Mouse (Mus musculus): ENCODE results near the gene Prpsap1. TPM values are rescaled to one million over a fixed set of nuclear protein-coding genes. Genes with fewer than 3 reads are reported as not detected.

The Prpsap1 gene
- total and polyA plus RNA-seq, 3 experiments = 79.8 to 114 (median 114) TPM

- Histone ChIP-seq H3K4me3 (replicated peaks in 1 of 3; ENCODE audit: low read depth in 2 of 3, low read length in 2 of 3, poor library complexity in 1 of 3) (peak overlapping the region; percentile 78 to 91 (median 82)), H3K9me3 (replicated peaks; ENCODE audit: low read length) (peaks cover 8% of the 10 kb centered on the region), H3K27me3 (replicated peaks) (no peaks in the 10 kb centered on the region), H3K79me2 (replicated peaks; ENCODE audit: control insufficient read depth, extremely low read depth, insufficient read depth, poor library complexity, severe bottlenecking) (peaks cover 19% of the 10 kb centered on the region), H3K4me1 (ENCODE audit: control insufficient read depth in 1 of 2, insufficient read depth in 2 of 2) (peaks cover 0 to 28% of the 10 kb centered on the region in 2 experiments; a peak in 2 of 4 replicates), H3K4me2 (ENCODE audit: insufficient read depth, low read depth, poor library complexity, severe bottlenecking) (peak overlapping the region; percentile 89), H3K27ac (ENCODE audit: insufficient read depth, low read depth) (peak overlapping the region; percentile 61), H3K9ac (ENCODE audit: insufficient read depth, low read depth) (peak overlapping the region; percentile 70), H3K36me3 (replicated peaks in 1 of 2; ENCODE audit: control insufficient read depth in 1 of 2, insufficient read depth in 1 of 2, low read length in 1 of 2) (peaks cover 26 to 34% of the 10 kb centered on the region in 2 experiments)
- in situ Hi-C loops (cut with MboI; ENCODE audit: low pct_ligation_motif_present, low pct_unique_long_range_greater_than_20kb, low sequenced_read_pairs) (no loop called here), dilution Hi-C loops (cut with MboI; ENCODE audit: extremely low pct_ligation_motif_present, extremely low pct_unique_long_range_greater_than_20kb, low sequenced_read_pairs) (no loop called here)
- peak; percentile 37 for DNase-seq (ENCODE audit: extremely low read depth)
- no peak for TF ChIP-seq MAX (IDR thresholded peaks at IDR 0.05; ENCODE audit: low read length)
- peak; percentile 6; the same call in 1 of the 2 replicates for TF ChIP-seq MEF2A (IDR thresholded peaks at IDR 0.05; ENCODE audit: borderline replicate concordance, low read depth, low read length)
- no peak for TF ChIP-seq ETS1 (conservative IDR thresholded peaks at IDR 0.05; ENCODE audit: low read depth, low read length)
- TF ChIP-seq UBTF (IDR thresholded peaks at IDR 0.05; ENCODE audit: low read depth, low read length) = peak; percentile 95
- peak; percentile 49; the same call in 1 of the 2 replicates for TF ChIP-seq MXI1 (IDR thresholded peaks at IDR 0.05; ENCODE audit: low read depth, low read length)
Measured at GRCm38 (mm10) chr11:116489771-116490231, 4.2 kb downstream of the Prpsap1 start.

GRCm38 (mm10) chr11:116488693-116489375, 5.2 kb downstream of the Prpsap1 start:
- no peak overlapping the region for H3K27ac ChIP-seq (ENCODE audit: insufficient read depth, low read depth)
- peaks cover 0 to 19% of the 10 kb centered on the region in 2 experiments; a peak in 2 of 4 replicates for H3K4me1 ChIP-seq (ENCODE audit: control insufficient read depth in 1 of 2, insufficient read depth in 2 of 2)
- H3K27me3 ChIP-seq (replicated peaks) = no peaks in the 10 kb centered on the region
- peaks cover 19% of the 10 kb centered on the region for H3K79me2 ChIP-seq (replicated peaks; ENCODE audit: control insufficient read depth, extremely low read depth, insufficient read depth, poor library complexity, severe bottlenecking)
- peaks cover 34 to 43% of the 10 kb centered on the region in 2 experiments for H3K36me3 ChIP-seq (replicated peaks in 1 of 2; ENCODE audit: control insufficient read depth in 1 of 2, insufficient read depth in 1 of 2, low read length in 1 of 2)
- DNase-seq (ENCODE audit: extremely low read depth) = peak; percentile 65
- H3K9me3 ChIP-seq (replicated peaks; ENCODE audit: low read length) = peaks cover 8% of the 10 kb centered on the region
- in situ Hi-C loops (cut with MboI; ENCODE audit: low pct_ligation_motif_present, low pct_unique_long_range_greater_than_20kb, low sequenced_read_pairs) = no loop called here
- TF ChIP-seq PAX5 (IDR thresholded peaks at IDR 0.05; ENCODE audit: low read length) (no peak), USF1 (IDR thresholded peaks at IDR 0.05; ENCODE audit: low read depth, low read length) (no peak), CTCF (conservative IDR thresholded peaks at IDR 0.05 in 1 of 2, IDR thresholded peaks at IDR 0.05 in 1 of 2; ENCODE audit: low read depth in 2 of 2, low read length in 2 of 2) (peak; percentile 20 to 66; a peak in 2 of 4 replicates), IRF4 (IDR thresholded peaks at IDR 0.05; ENCODE audit: low read depth, low read length) (0 out of 2 replicates have a peak, but pooled peaks have one; percentile 15), MAFK (IDR thresholded peaks at IDR 0.05; ENCODE audit: insufficient replicate concordance, low read length) (peak; percentile 50; the same call in 1 of the 2 replicates)
- H3K4me3 ChIP-seq (replicated peaks in 1 of 3; ENCODE audit: low read depth in 2 of 3, low read length in 2 of 3, poor library complexity in 1 of 3) = peak overlapping the region; percentile 78 to 91 (median 82)
- dilution Hi-C loops (cut with MboI; ENCODE audit: extremely low pct_ligation_motif_present, extremely low pct_unique_long_range_greater_than_20kb, low sequenced_read_pairs) = no loop called here
- peak overlapping the region; percentile 89 for H3K4me2 ChIP-seq (ENCODE audit: insufficient read depth, low read depth, poor library complexity, severe bottlenecking)
- peak overlapping the region; percentile 70 for H3K9ac ChIP-seq (ENCODE audit: insufficient read depth, low read depth)

GRCm38 (mm10) chr11:116488207-116488606, 5.8 kb downstream of the Prpsap1 start:
- in situ Hi-C loops (cut with MboI; ENCODE audit: low pct_ligation_motif_present, low pct_unique_long_range_greater_than_20kb, low sequenced_read_pairs) (no loop called here), dilution Hi-C loops (cut with MboI; ENCODE audit: extremely low pct_ligation_motif_present, extremely low pct_unique_long_range_greater_than_20kb, low sequenced_read_pairs) (no loop called here)
- no peaks in the 10 kb centered on the region for H3K27me3 ChIP-seq (replicated peaks)
- H3K9ac ChIP-seq (ENCODE audit: insufficient read depth, low read depth) = no peak overlapping the region
- peaks cover 0 to 12% of the 10 kb centered on the region in 2 experiments; a peak in 2 of 4 replicates for H3K4me1 ChIP-seq (ENCODE audit: control insufficient read depth in 1 of 2, insufficient read depth in 2 of 2)
- no peak overlapping the region for H3K4me3 ChIP-seq (replicated peaks in 1 of 3; ENCODE audit: low read depth in 2 of 3, low read length in 2 of 3, poor library complexity in 1 of 3)
- H3K4me2 ChIP-seq (ENCODE audit: insufficient read depth, low read depth, poor library complexity, severe bottlenecking) = no peak overlapping the region
- peaks cover 8% of the 10 kb centered on the region for H3K9me3 ChIP-seq (replicated peaks; ENCODE audit: low read length)
- peaks cover 39 to 49% of the 10 kb centered on the region in 2 experiments for H3K36me3 ChIP-seq (replicated peaks in 1 of 2; ENCODE audit: control insufficient read depth in 1 of 2, insufficient read depth in 1 of 2, low read length in 1 of 2)
- peaks cover 19% of the 10 kb centered on the region for H3K79me2 ChIP-seq (replicated peaks; ENCODE audit: control insufficient read depth, extremely low read depth, insufficient read depth, poor library complexity, severe bottlenecking)
- DNase-seq (ENCODE audit: extremely low read depth) = no peak
- no peak overlapping the region for H3K27ac ChIP-seq (ENCODE audit: insufficient read depth, low read depth)
- no peak for TF ChIP-seq ZKSCAN1 (IDR thresholded peaks at IDR 0.05; ENCODE audit: borderline replicate concordance, low read depth, low read length)

Measured in CH12.LX (cell line).